Mouse (Mus musculus) MEL (cell line): Measurements from ENCODE around the gene Pold1. TPM values are rescaled to one million over a fixed set of nuclear protein-coding genes. Genes with fewer than 3 reads are reported as not detected.

Source experiments
- DNase-seq: peaks from one replicate; pipeline ENCODE4 v3.0.0; 2011; ENCODE audit warnings: low read depth, low spot score
- H3K27ac ChIP-seq: 2 replicates; pipeline ENCODE4 v1.5.1; 2012; ENCODE audit warnings: low read depth, mild to moderate bottlenecking, control low read depth, low read length, moderate library complexity; ENCODE audit not compliant: control insufficient read depth
- H3K27me3 ChIP-seq, 2 experiments: fragments of 150-350 bp in 1 of 2; sonication (generic) in 1 of 2; 2 replicates each; pipeline ENCODE4 v1.6.1; 2012; ENCODE audit warnings: low read length in 2 of 2, mild to moderate bottlenecking in 2 of 2, improper control_type of control experiment in 1 of 2, moderate library complexity in 1 of 2; ENCODE audit not compliant: insufficient read depth in 2 of 2, control insufficient read depth in 1 of 2
- H3K36me3 ChIP-seq, 2 experiments: 2 replicates each; pipeline ENCODE4 v1.6.1; 2012 to 2014; ENCODE audit warnings: low read length in 2 of 2, improper control_type of control experiment in 1 of 2, inconsistent platforms in 1 of 2, mild to moderate bottlenecking in 1 of 2; ENCODE audit not compliant: insufficient read depth in 2 of 2, control insufficient read depth in 1 of 2
- H3K4me1 ChIP-seq, 2 experiments: fragments of 150-350 bp in 1 of 2; sonication (generic) in 1 of 2; 2 replicates each; pipeline ENCODE4 v1.6.1; 2012; ENCODE audit warnings: low read length in 2 of 2, improper control_type of control experiment in 1 of 2, mild to moderate bottlenecking in 1 of 2; ENCODE audit not compliant: insufficient read depth in 2 of 2, control insufficient read depth in 1 of 2
- H3K4me3 ChIP-seq, 2 experiments: fragments of 150-350 bp in 1 of 2; sonication (generic) in 1 of 2; 2 replicates each; pipeline ENCODE4 v1.5.1; 2012; ENCODE audit warnings: low read depth in 2 of 2, low read length in 2 of 2, mild to moderate bottlenecking in 2 of 2, moderate library complexity in 2 of 2, control low read depth in 1 of 2, improper control_type of control experiment in 1 of 2; ENCODE audit not compliant: control insufficient read depth in 1 of 2, insufficient read depth in 1 of 2
- H3K79me2 ChIP-seq: 2 replicates; pipeline ENCODE4 v1.6.1; 2012; ENCODE audit warnings: mild to moderate bottlenecking, low read length, moderate library complexity; ENCODE audit not compliant: control insufficient read depth, poor library complexity, insufficient read depth
- H3K9ac ChIP-seq: 2 replicates; pipeline ENCODE4 v1.6.1; 2012; ENCODE audit warnings: low read depth, mild to moderate bottlenecking, control low read depth, low read length, moderate library complexity; ENCODE audit not compliant: control insufficient read depth, poor library complexity, severe bottlenecking
- H3K9me3 ChIP-seq: fragments of 150-350 bp; sonication (generic); replicated peaks from 2 replicates; pipeline ENCODE4 v1.6.1; 2012; ENCODE audit warnings: mild to moderate bottlenecking, low read length, improper control_type of control experiment, moderate library complexity; ENCODE audit not compliant: insufficient read depth
- BHLHE40 ChIP-seq: IDR thresholded peaks from 2 replicates; pipeline ENCODE4 v1.6.1; 2012; ENCODE audit warnings: low read depth, mild to moderate bottlenecking, inconsistent platforms, low read length, improper control_type of control experiment, borderline replicate concordance
- CHD2 ChIP-seq: IDR thresholded peaks from 2 replicates; pipeline ENCODE4 v1.6.1; 2011; ENCODE audit warnings: low read length, improper control_type of control experiment
- CTCF ChIP-seq, 3 experiments: IDR thresholded peaks in 2 of 3; conservative IDR thresholded peaks in 1 of 3; 2 replicates each; pipeline ENCODE4 v1.5.1; 2011 to 2012; ENCODE audit warnings: low read length in 3 of 3, low read depth in 2 of 3, mild to moderate bottlenecking in 2 of 3, improper control_type of control experiment in 1 of 3, inconsistent platforms in 1 of 3, mixed read lengths in 1 of 3, moderate library complexity in 1 of 3; ENCODE audit not compliant: control insufficient read depth in 1 of 3, insufficient read depth in 1 of 3, poor library complexity in 1 of 3, severe bottlenecking in 1 of 3
- E2F4 ChIP-seq: IDR thresholded peaks from 2 replicates; pipeline ENCODE4 v1.6.1; 2011; ENCODE audit warnings: low read depth, low read length, improper control_type of control experiment, borderline replicate concordance
- ELF1 ChIP-seq: IDR thresholded peaks from 2 replicates; pipeline ENCODE4 v1.6.1; 2014; ENCODE audit warnings: low read depth, mild to moderate bottlenecking, inconsistent platforms, low read length, improper control_type of control experiment, moderate library complexity
- EP300 ChIP-seq, 2 experiments: IDR thresholded peaks; 2 replicates each; pipeline ENCODE4 v1.6.1; 2011; ENCODE audit warnings: improper control_type of control experiment in 2 of 2, low read length in 2 of 2, low read depth in 1 of 2, mild to moderate bottlenecking in 1 of 2
- GABPA ChIP-seq: IDR thresholded peaks from 2 replicates; pipeline ENCODE4 v1.6.1; 2012; ENCODE audit warnings: low read depth, mild to moderate bottlenecking, inconsistent platforms, low read length, improper control_type of control experiment, moderate library complexity
- HCFC1 ChIP-seq: IDR thresholded peaks from 2 replicates; pipeline ENCODE4 v1.6.1; 2012; ENCODE audit warnings: low read depth, mild to moderate bottlenecking, inconsistent platforms, low read length, improper control_type of control experiment, moderate library complexity
- JUND ChIP-seq: IDR thresholded peaks from 2 replicates; pipeline ENCODE4 v1.6.1; 2011; ENCODE audit warnings: low read depth, mild to moderate bottlenecking, improper control_type of control experiment, low read length
- MAFK ChIP-seq: IDR thresholded peaks from 2 replicates; pipeline ENCODE4 v1.6.1; 2011; ENCODE audit warnings: low read depth, mild to moderate bottlenecking, low read length, improper control_type of control experiment, borderline replicate concordance
- MAX ChIP-seq: IDR thresholded peaks from 2 replicates; pipeline ENCODE4 v1.6.1; 2011; ENCODE audit warnings: low read length, improper control_type of control experiment
- MAZ ChIP-seq: IDR thresholded peaks from 2 replicates; pipeline ENCODE4 v1.6.1; 2012; ENCODE audit warnings: low read depth, mild to moderate bottlenecking, inconsistent platforms, low read length, improper control_type of control experiment
- MEF2A ChIP-seq: IDR thresholded peaks from 2 replicates; pipeline ENCODE4 v1.6.1; 2014; ENCODE audit warnings: low read depth, mild to moderate bottlenecking, inconsistent platforms, low read length, improper control_type of control experiment; ENCODE audit not compliant: poor library complexity, insufficient replicate concordance, severe bottlenecking; ENCODE audit errors: extremely low read depth
- MXI1 ChIP-seq: IDR thresholded peaks from 2 replicates; pipeline ENCODE4 v1.6.1; 2011; ENCODE audit warnings: mild to moderate bottlenecking, low read depth, low read length, improper control_type of control experiment
- MYC ChIP-seq: IDR thresholded peaks from 2 replicates; pipeline ENCODE4 v1.6.1; 2011; ENCODE audit warnings: low read depth, mild to moderate bottlenecking, low read length, improper control_type of control experiment, moderate library complexity
- NRF1 ChIP-seq: IDR thresholded peaks from 2 replicates; pipeline ENCODE4 v1.6.1; 2014; ENCODE audit warnings: low read depth, mild to moderate bottlenecking, inconsistent platforms, low read length, improper control_type of control experiment, moderate library complexity; ENCODE audit not compliant: poor library complexity, insufficient read depth, severe bottlenecking
- POLR2A ChIP-seq, 2 experiments: IDR thresholded peaks; 2 replicates each; pipeline ENCODE4 v1.6.1; 2011 to 2012; ENCODE audit warnings: low read length in 2 of 2, mild to moderate bottlenecking in 2 of 2, control low read depth in 1 of 2, improper control_type of control experiment in 1 of 2, low read depth in 1 of 2, moderate library complexity in 1 of 2; ENCODE audit not compliant: control insufficient read depth in 1 of 2, insufficient read depth in 1 of 2, poor library complexity in 1 of 2
- POLR2AphosphoS2 ChIP-seq: IDR thresholded peaks from 2 replicates; pipeline ENCODE4 v1.6.1; 2011; ENCODE audit warnings: low read length, improper control_type of control experiment
- POLR2AphosphoS5 ChIP-seq: IDR thresholded peaks from 2 replicates; pipeline ENCODE4 v1.6.1; 2012; ENCODE audit warnings: low read depth, borderline replicate concordance, mild to moderate bottlenecking, inconsistent platforms, low read length, moderate library complexity, mixed read lengths
- RAD21 ChIP-seq: IDR thresholded peaks from 2 replicates; pipeline ENCODE4 v1.6.1; 2011; ENCODE audit warnings: mild to moderate bottlenecking, low read depth, low read length, improper control_type of control experiment
- SIN3A ChIP-seq: IDR thresholded peaks from 2 replicates; pipeline ENCODE4 v1.6.1; 2012; ENCODE audit warnings: low read length, improper control_type of control experiment, inconsistent platforms
- TBP ChIP-seq: IDR thresholded peaks from 2 replicates; pipeline ENCODE4 v1.8.0; 2011; ENCODE audit warnings: low read depth, low read length, improper control_type of control experiment
- TCF12 ChIP-seq: IDR thresholded peaks from 2 replicates; pipeline ENCODE4 v1.6.1; 2014; ENCODE audit warnings: low read depth, mild to moderate bottlenecking, inconsistent platforms, low read length, improper control_type of control experiment, moderate library complexity
- UBTF ChIP-seq: IDR thresholded peaks from 2 replicates; pipeline ENCODE4 v1.6.1; 2012; ENCODE audit warnings: low read depth, mild to moderate bottlenecking, inconsistent platforms, low read length, improper control_type of control experiment, moderate library complexity, borderline replicate concordance; ENCODE audit not compliant: insufficient read depth
- USF1 ChIP-seq: IDR thresholded peaks from 2 replicates; pipeline ENCODE4 v1.6.1; 2014; ENCODE audit warnings: low read depth, mild to moderate bottlenecking, inconsistent platforms, low read length, improper control_type of control experiment, moderate library complexity
- USF2 ChIP-seq, 2 experiments: IDR thresholded peaks; 2 replicates each; pipeline ENCODE4 v1.6.1; 2011 to 2012; ENCODE audit warnings: improper control_type of control experiment in 2 of 2, low read length in 2 of 2, borderline replicate concordance in 1 of 2, inconsistent platforms in 1 of 2, low read depth in 1 of 2, mild to moderate bottlenecking in 1 of 2; ENCODE audit not compliant: insufficient read depth in 1 of 2
- ZC3H11A ChIP-seq: IDR thresholded peaks from 2 replicates; pipeline ENCODE4 v1.6.1; 2012; ENCODE audit warnings: low read depth, mild to moderate bottlenecking, inconsistent platforms, low read length, improper control_type of control experiment
- ZKSCAN1 ChIP-seq: IDR thresholded peaks from 2 replicates; pipeline ENCODE4 v1.6.1; 2012; ENCODE audit warnings: low read depth, mild to moderate bottlenecking, inconsistent platforms, low read length, improper control_type of control experiment, moderate library complexity
- ZMIZ1 ChIP-seq: IDR thresholded peaks from 2 replicates; pipeline ENCODE4 v1.6.1; 2012; ENCODE audit warnings: low read depth, mild to moderate bottlenecking, inconsistent platforms, low read length, improper control_type of control experiment, moderate library complexity
- polyA plus RNA-seq, 2 experiments: library from polyadenylated mRNA; stranded (reverse) in 1 of 2; unstranded in 1 of 2; fragments of >175 nt in 1 of 2; fragments of >200 nt in 1 of 2; gene quantifications; 2 replicates each; pipeline versions ENCODE4 v1.2.1 to v1.2.4; 2012; ENCODE audit warnings: low replicate concordance in 2 of 2, low read depth in 1 of 2; ENCODE audit not compliant: insufficient read length in 2 of 2, insufficient read depth in 1 of 2, missing spikeins in 1 of 2
- total RNA-seq: library from RNA; depleted of rRNA; stranded (reverse); fragments of 300-350 nt; gene quantifications from 2 replicates; pipeline ENCODE4 v1.2.3, GENCODE M21; 2012

Gene Pold1
- total and polyA plus RNA-seq, 3 experiments: 87.8 to 104 TPM; not detected in 1

DNA sequence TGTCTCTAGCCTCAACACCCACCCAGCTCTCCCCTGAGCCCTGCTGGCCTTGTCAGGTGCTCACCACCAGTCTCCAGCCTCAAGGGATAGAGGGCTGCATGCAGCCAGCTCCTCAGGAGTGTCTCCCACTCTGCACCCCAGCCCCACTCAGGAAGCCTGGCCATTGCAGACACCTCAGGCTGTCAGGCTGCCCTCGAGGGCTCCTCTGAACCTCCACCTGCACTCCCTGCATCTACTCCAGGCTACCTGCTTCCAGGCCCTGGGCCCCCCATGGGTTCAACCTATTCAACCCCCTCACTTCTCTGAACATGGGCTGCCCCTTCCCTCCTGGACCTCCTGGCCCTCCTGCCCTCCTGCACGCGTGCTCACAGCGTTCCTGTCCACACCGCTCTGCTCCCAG, 57.3 kb downstream of the Pold1 start:
- Histone ChIP-seq H3K79me2 (peaks cover 15% of the 10 kb centered on the region), H3K4me1 (peaks cover 0 to 10% of the 10 kb centered on the region in 2 experiments; a peak in 2 of 4 replicates), H3K9me3 (no peaks in the 10 kb centered on the region), H3K27me3 (no peaks in the 10 kb centered on the region), H3K27ac (no peak overlapping the region), H3K9ac (no peak overlapping the region), H3K4me3 (no peak overlapping the region), H3K36me3 (peaks cover 0 to 4% of the 10 kb centered on the region in 2 experiments; a peak in 3 of 4 replicates)
- no peak for DNase-seq
- TF ChIP-seq GABPA (no peak), BHLHE40 (no peak), RAD21 (no peak), ZKSCAN1 (no peak), MYC (no peak), SIN3A (no peak), USF1 (no peak), MAFK (no peak), POLR2A (IDR thresholded peaks at IDR 0.05; ENCODE audit: control insufficient read depth in 1 of 2, insufficient read depth in 1 of 2, low read depth in 1 of 2, low read length in 2 of 2, poor library complexity in 1 of 2) (no peak), USF2 (IDR thresholded peaks at IDR 0.05; ENCODE audit: borderline replicate concordance in 1 of 2, insufficient read depth in 1 of 2, low read depth in 1 of 2, low read length in 2 of 2) (no peak), MEF2A (no peak), TCF12 (no peak), POLR2AphosphoS2 (no peak), MAZ (no peak), POLR2AphosphoS5 (no peak), HCFC1 (no peak), ELF1 (no peak), EP300 (IDR thresholded peaks at IDR 0.05; ENCODE audit: low read depth in 1 of 2, low read length in 2 of 2) (no peak), E2F4 (no peak), MAX (no peak)

DNA sequence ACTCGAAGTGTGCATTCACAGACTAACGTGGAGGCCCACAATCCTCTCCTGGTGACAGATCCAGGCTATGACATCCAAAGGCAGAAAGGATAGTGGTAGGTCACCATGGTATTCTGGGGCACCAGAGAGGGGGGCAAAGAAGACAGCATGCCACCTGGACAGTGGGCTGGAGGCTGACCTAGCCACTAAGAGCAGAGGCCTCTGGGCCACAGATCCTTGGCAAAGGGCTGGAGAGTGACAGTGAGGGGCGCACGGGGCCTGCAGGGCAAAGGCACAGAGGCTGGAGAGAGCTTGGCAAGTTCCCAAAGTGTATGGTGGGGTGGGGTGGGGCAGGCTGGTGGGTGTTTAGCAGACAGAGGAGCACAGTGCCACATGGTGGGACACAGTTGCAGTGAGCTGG, 58.4 kb downstream of the Pold1 start:
- H3K79me2 ChIP-seq: peaks cover 8% of the 10 kb centered on the region
- H3K4me3 ChIP-seq: no peak overlapping the region
- no peaks in the 10 kb centered on the region for H3K27me3 ChIP-seq
- H3K9me3 ChIP-seq: no peaks in the 10 kb centered on the region
- no peak for TF ChIP-seq CTCF (IDR thresholded peaks at IDR 0.05 in 2 of 3, conservative IDR thresholded peaks at IDR 0.05 in 1 of 3; ENCODE audit: control insufficient read depth in 1 of 3, insufficient read depth in 1 of 3, low read depth in 2 of 3, low read length in 3 of 3, poor library complexity in 1 of 3, severe bottlenecking in 1 of 3)
- no peak for TF ChIP-seq MAZ
- no peak for TF ChIP-seq ZC3H11A
- TF ChIP-seq MEF2A: no peak
- no peak for TF ChIP-seq HCFC1
- TF ChIP-seq JUND: no peak
- TF ChIP-seq MYC: no peak
- no peak for TF ChIP-seq POLR2AphosphoS2
- no peak for TF ChIP-seq CHD2
- TF ChIP-seq UBTF: no peak
- TF ChIP-seq USF2 (IDR thresholded peaks at IDR 0.05; ENCODE audit: borderline replicate concordance in 1 of 2, insufficient read depth in 1 of 2, low read depth in 1 of 2, low read length in 2 of 2): no peak
- TF ChIP-seq ZMIZ1: no peak
- TF ChIP-seq TBP: no peak
- TF ChIP-seq NRF1: no peak
- TF ChIP-seq MXI1: no peak
- TF ChIP-seq MAFK: no peak
- H3K36me3 ChIP-seq: peaks cover 0 to 2% of the 10 kb centered on the region in 2 experiments; a peak in 3 of 4 replicates
- peaks cover 0 to 5% of the 10 kb centered on the region in 2 experiments; a peak in 2 of 4 replicates for H3K4me1 ChIP-seq
- H3K27ac ChIP-seq: no peak overlapping the region
- no peak overlapping the region for H3K9ac ChIP-seq
- no peak for DNase-seq
